ENCODE assay signal across 13 mouse cellular contexts in the genomic region with DNA sequence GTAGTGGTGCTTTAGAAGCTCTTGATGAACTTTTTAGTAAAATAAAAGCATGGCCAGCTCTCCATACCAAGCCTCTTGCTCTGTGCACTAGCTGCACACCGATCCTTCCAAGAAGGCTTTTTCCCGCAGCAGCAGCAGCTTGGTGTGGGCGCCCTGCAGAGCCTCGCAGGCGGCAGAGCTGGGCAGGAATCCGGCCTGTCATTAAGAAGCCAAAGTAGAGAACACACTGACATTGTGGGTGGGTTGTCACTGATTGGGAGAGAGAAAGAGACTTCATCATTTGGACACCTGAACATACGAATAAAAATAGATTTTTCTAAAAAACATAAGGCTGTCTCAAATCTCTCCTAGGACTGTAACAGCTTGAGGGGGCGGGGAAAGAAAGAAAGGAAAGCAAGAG.
DNase-seq lines count a peak whose midpoint lies in the region; ATAC-seq and TF ChIP-seq lines count a peak whose summit lies in the region.
"Had no signal": no experiment of that assay in that cellular context is flagged by ENCODE, and none has a peak within 500 bp of the region (broad histone marks: within the 10 kb centered on the region; RNA-seq: fewer than 3 reads in every experiment).

No protein-coding gene starts in this region.

- DNase-seq in brain, adult 2 months (ENCODE audit: low read depth, low spot score) = peak; percentile 94
- DNase-seq in cerebellum, adult 11 months = peak; percentile 60
- peak; percentile 74 to 75 for DNase-seq in frontal cortex, adult 2 months (ENCODE audit: extremely low spot score in 1 of 2, low spot score in 1 of 2)
- peak; percentile 64 to 65 for DNase-seq in left cerebral cortex, adult 2 months (ENCODE audit: extremely low spot score in 1 of 2, low spot score in 2 of 2)
- DNase-seq in lung, adult 2 months = no peak
- DNase-seq in spleen, postnatal 10 days (ENCODE audit: low spot score in 2 of 2) = no peak
- DNase-seq in urinary bladder, postnatal 10 days (ENCODE audit: low spot score) = no peak
- DNase-seq: gastrocnemius, adult 2 months had no signal

- no peak for TF ChIP-seq CTCF in left cerebral cortex, adult 2 months (IDR thresholded peaks at IDR 0.05)
- no peak for TF ChIP-seq CTCF in lung, adult 2 months (IDR thresholded peaks at IDR 0.05; ENCODE audit: insufficient read depth, low read length)

- H3K4me3 ChIP-seq in left cerebral cortex, adult 2 months = no peak overlapping the region
- H3K4me3 ChIP-seq in lung, adult 2 months (replicated peaks; ENCODE audit: extremely low read depth, low read depth, low read length) = no peak overlapping the region
- H3K4me3 ChIP-seq: embryonic facial prominence, embryonic 13.5 days; gastrocnemius, adult 2 months; liver, embryonic 15.5 days; neural tube, embryonic 12.5 days had no signal

- peak overlapping the region; percentile 79 for H3K27ac ChIP-seq in left cerebral cortex, adult 2 months
- H3K27ac ChIP-seq: embryonic facial prominence, embryonic 13.5 days; gastrocnemius, adult 2 months; liver, embryonic 15.5 days; neural tube, embryonic 12.5 days had no signal

- intact Hi-C loops in left cerebral cortex, adult 2 months (cut with DNase I) = loop anchor here (2.0 kb wide), 1 partner anchor 24 kb away; no protein-coding TSS in a partner anchor

- no peak for TF ChIP-seq POLR2A in lung, adult 2 months (IDR thresholded peaks at IDR 0.05; ENCODE audit: borderline replicate concordance, extremely low read depth, low read depth, low read length)

- ATAC-seq in megakaryocyte, adult 5-6 weeks (ENCODE audit: poor library complexity, severe bottlenecking) = no peak
- ATAC-seq: intestine, embryonic 16.5 days had no signal

- no peaks in the 10 kb centered on the region for H3K4me1 ChIP-seq in lung, adult 2 months (ENCODE audit: control insufficient read depth, insufficient read depth, low read length)
- H3K4me1 ChIP-seq: embryonic facial prominence, embryonic 13.5 days; liver, embryonic 15.5 days; neural tube, embryonic 12.5 days had no signal

- 66% methylated on average over 8 of the region's 8 CpGs for WGBS in lung, adult 2 months

Comparison
In these comparisons a context has a peak if more than half of its experiments do, and no peak if none do; other contexts are left out.
1. DNase-seq: peak in brain, adult 2 months (single experiment), cerebellum, adult 11 months (single experiment), frontal cortex, adult 2 months (2 of 2) and left cerebral cortex, adult 2 months (2 of 2); none in lung, adult 2 months (single experiment), spleen, postnatal 10 days (0 of 2) and urinary bladder, postnatal 10 days (single experiment).